Mouse (Mus musculus) telencephalon, adult 2 months (tissue): Measurements from ENCODE around the gene Hsd3b2.
"Not testable (repeated sequence)": the region's sequence is repeated elsewhere in the genome, so short reads cannot be mapped to it uniquely, and the experiment has no call there.

ENCODE experiments used
- DNase-seq: peaks from one replicate; pipeline ENCODE4 v3.0.0-alpha.2; 2011; ENCODE audit warnings: low read depth, low spot score

Gene Hsd3b2

GRCm38 (mm10) chr3:98724376-98724775, at the start of gene Hsd3b2:
Hsd3b2 (minus strand) TSS chr3:98724543.
- no peak for DNase-seq

- no peak for DNase-seq
Measured at GRCm38 (mm10) chr3:98764155-98764554, 39.8 kb upstream of the Hsd3b2 start.

- DNase-seq, result no peak
Measured at GRCm38 (mm10) chr3:98756836-98757235, 32.5 kb upstream of the Hsd3b2 start.

GRCm38 (mm10) chr3:98752171-98752570, 27.8 kb upstream of the Hsd3b2 start:
- DNase-seq, result no peak

- DNase-seq, result not testable (repeated sequence)
Measured at GRCm38 (mm10) chr3:98741043-98741442, 16.7 kb upstream of the Hsd3b2 start.

GRCm38 (mm10) chr3:98734340-98734739, 10.0 kb upstream of the Hsd3b2 start:
- no peak for DNase-seq

GRCm38 (mm10) chr3:98733724-98734123, 9.4 kb upstream of the Hsd3b2 start:
- no peak for DNase-seq

GRCm38 (mm10) chr3:98726281-98726680, 1.9 kb upstream of the Hsd3b2 start:
- no peak for DNase-seq

- DNase-seq, result no peak
Measured at GRCm38 (mm10) chr3:98720740-98721139, 3.6 kb downstream of the Hsd3b2 start.

- DNase-seq, result no peak
Measured at GRCm38 (mm10) chr3:98682401-98682800, 41.9 kb downstream of the Hsd3b2 start.

- DNase-seq, result no peak
Measured at GRCm38 (mm10) chr3:98680786-98681185, 43.6 kb downstream of the Hsd3b2 start.
